Mouse (Mus musculus) lung, adult 2 months (tissue): ENCODE data around the gene 2410141K09Rik. TPM values are rescaled to one million over a fixed set of nuclear protein-coding genes. Genes with fewer than 3 reads are reported as not detected.
"Not testable (repeated sequence)": the region's sequence is repeated elsewhere in the genome, so short reads cannot be mapped to it uniquely, and the experiment has no call there.

Experiments
- DNase-seq: peaks from one replicate; pipeline ENCODE4 v3.0.0; 2022
- H3K4me1 ChIP-seq: fragments of 200-500 bp; 2 replicates; pipeline ENCODE4 v1.6.1; 2011; ENCODE audit warnings: low read length; ENCODE audit not compliant: control insufficient read depth, insufficient read depth
- H3K4me3 ChIP-seq: fragments of 200-500 bp; replicated peaks from 2 replicates; pipeline ENCODE3; 2011; ENCODE audit warnings: low read depth, mild to moderate bottlenecking, control low read depth, low read length; ENCODE audit errors: extremely low read depth
- WGBS: fragments of 180-500 bp; shearing (Covaris S2); methylation state at CpG from one replicate; pipeline ENCODE4 v1.1.7; 2018; 5-methylcytosine and 5-hydroxymethylcytosine counted together
- polyA plus RNA-seq: library from polyadenylated mRNA; depleted of rRNA; stranded (reverse); fragments of >200 nt; gene quantifications from 2 replicates; pipeline ENCODE4 v1.2.3, GENCODE M21; 2012; rRNA removed

The 2410141K09Rik gene
- polyA plus RNA-seq: not detected in 2 replicates

DNA sequence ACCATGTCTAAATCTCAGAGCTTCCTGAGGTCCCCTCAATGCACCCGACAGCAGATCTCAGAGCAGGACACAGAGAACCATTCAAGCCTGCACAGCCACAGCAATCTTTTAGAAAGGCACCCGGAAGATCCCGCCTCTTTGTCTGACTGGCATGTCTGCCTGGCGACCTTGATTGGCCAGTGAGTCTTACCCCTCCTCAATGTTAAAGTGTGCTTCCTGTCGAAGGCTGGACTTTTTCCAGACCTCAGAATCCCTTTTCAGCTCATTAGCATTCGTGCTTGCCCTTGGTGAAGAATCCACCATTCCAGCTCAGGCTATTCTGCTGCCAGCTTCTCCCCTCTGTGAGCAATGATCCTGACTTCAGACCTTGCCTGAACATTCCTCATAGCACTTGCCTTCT, at the start of gene 2410141K09Rik:
Gene 2410141K09Rik, minus strand, starts transcription at position 101 of the 400 bp plus-strand sequence.
- not testable (repeated sequence) for DNase-seq, H3K4me1 ChIP-seq, H3K4me3 ChIP-seq
- WGBS: no CpG with 5 or more reads among the region's 6 CpGs

DNA sequence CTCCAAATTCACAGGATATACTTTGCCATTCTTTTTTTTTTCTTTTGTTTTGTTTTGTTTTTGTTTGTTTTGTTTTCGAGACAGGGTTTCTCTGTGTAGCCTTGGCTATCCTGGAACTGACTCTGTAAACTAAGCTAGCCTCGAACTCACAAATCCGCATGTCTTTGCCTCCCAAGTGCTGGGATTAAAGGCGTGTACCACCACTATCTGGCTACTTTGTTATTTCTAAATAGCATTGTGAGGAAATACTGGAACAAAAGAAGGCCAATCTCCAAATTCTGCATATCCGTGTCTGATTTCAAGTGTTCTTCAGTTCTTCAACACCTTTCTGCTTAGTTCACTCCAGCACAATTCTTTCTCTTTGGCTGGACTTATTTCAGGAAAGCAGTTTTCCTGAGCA, 14.1 kb downstream of the 2410141K09Rik start:
- H3K4me1 ChIP-seq, H3K4me3 ChIP-seq, DNase-seq: not testable (repeated sequence)
- WGBS: no CpG with 5 or more reads among the region's 5 CpGs

DNA sequence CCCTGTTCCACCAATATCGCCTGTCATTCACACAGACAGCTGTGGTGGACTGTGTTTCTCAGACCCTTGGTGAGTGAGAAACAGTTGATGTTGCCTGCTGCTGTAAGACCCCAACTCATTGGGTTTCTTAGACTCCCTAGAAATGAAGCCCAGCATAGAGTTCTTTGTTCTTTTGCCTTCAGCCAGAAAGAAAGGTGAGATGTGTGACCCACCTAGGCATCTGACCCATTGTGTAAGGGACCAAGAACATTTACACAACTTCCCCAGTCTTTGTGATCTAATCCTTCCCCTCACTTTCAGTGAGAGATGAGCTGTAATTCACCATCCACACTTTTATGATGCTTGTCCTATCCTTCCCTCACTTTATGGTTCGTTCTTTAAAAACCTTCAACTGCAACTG, 26.0 kb downstream of the 2410141K09Rik start:
- H3K4me1 ChIP-seq, DNase-seq, H3K4me3 ChIP-seq: not testable (repeated sequence)
- no CpG with 5 or more reads among the region's 2 CpGs for WGBS

Other genes starting within 250 kb of the 2410141K09Rik start
- gene Gm10772, start 213.5 kb downstream of the 2410141K09Rik start, polyA plus RNA-seq: not detected in 2 replicates